Mouse (Mus musculus): ENCODE results near the gene Man2b1. TPM values are rescaled to one million over a fixed set of nuclear protein-coding genes. Genes with fewer than 3 reads are reported as not detected.
A peak's percentile ranks its signal among the peaks of the same experiment; 100 is the strongest.

Man2b1 gene
- polyA plus RNA-seq, 1 experiment, result 38.1 TPM

- Histone ChIP-seq H3K27ac (ENCODE audit: insufficient read depth, low read depth, low read length) (peak within 1 kb of the TSS; percentile 85), H3K4me3 (ENCODE audit: low read depth, low read length) (peak within 1 kb of the TSS; percentile 93), H3K4me1 (ENCODE audit: control insufficient read depth, insufficient read depth, insufficient read length, low read length) (peaks cover 6% of the 10 kb centered on the region; the same call in 1 of the 2 replicates), H3K27me3 (ENCODE audit: control insufficient read depth, insufficient read depth, low read length) (no peaks in the 10 kb centered on the region), H3K36me3 (ENCODE audit: control insufficient read depth, insufficient read depth, low read length) (peaks cover 16% of the 10 kb centered on the region)
- 2% methylated on average over 59 of the region's 59 CpGs for WGBS
- no peak for TF ChIP-seq POLR2A (IDR thresholded peaks at IDR 0.05; ENCODE audit: low read depth, low read length)
Measured at GRCm38 (mm10) chr8:85036718-85037365, 46.2 kb upstream of the Man2b1 start, which contains the start of gene Tnpo2. Tnpo2 (plus strand) TSS chr8:85036915.

- Histone ChIP-seq H3K27me3 (ENCODE audit: control insufficient read depth, insufficient read depth, low read length) (no peaks in the 10 kb centered on the region), H3K4me3 (ENCODE audit: low read depth, low read length) (peak overlapping the region; percentile 93), H3K4me1 (ENCODE audit: control insufficient read depth, insufficient read depth, insufficient read length, low read length) (peaks cover 6% of the 10 kb centered on the region; the same call in 1 of the 2 replicates), H3K27ac (ENCODE audit: insufficient read depth, low read depth, low read length) (peak overlapping the region; percentile 48; the same call in 1 of the 2 replicates), H3K36me3 (ENCODE audit: control insufficient read depth, insufficient read depth, low read length) (peaks cover 12% of the 10 kb centered on the region)
- TF ChIP-seq CTCF (IDR thresholded peaks at IDR 0.05; ENCODE audit: extremely low read depth, insufficient read length, insufficient replicate concordance, low read depth, low read length) (no peak), POLR2A (IDR thresholded peaks at IDR 0.05; ENCODE audit: low read depth, low read length) (no peak)
- under 1% methylated on average over 14 of the region's 14 CpGs for WGBS
Measured at GRCm38 (mm10) chr8:85037366-85037680, 45.7 kb upstream of the Man2b1 start.

GRCm38 (mm10) chr8:85037681-85038531 lies 45.2 kb upstream of the Man2b1 start:
- TF ChIP-seq POLR2A (IDR thresholded peaks at IDR 0.05; ENCODE audit: low read depth, low read length), result no peak
- no peak for TF ChIP-seq CTCF (IDR thresholded peaks at IDR 0.05; ENCODE audit: extremely low read depth, insufficient read length, insufficient replicate concordance, low read depth, low read length)
- H3K27ac ChIP-seq (ENCODE audit: insufficient read depth, low read depth, low read length), result peak overlapping the region; percentile 29
- 1% methylated on average over 56 of the region's 57 CpGs for WGBS

GRCm38 (mm10) chr8:85043619-85044018 lies 39.5 kb upstream of the Man2b1 start:
- no peaks in the 10 kb centered on the region for H3K27me3 ChIP-seq (ENCODE audit: control insufficient read depth, insufficient read depth, low read length)
- no peak overlapping the region for H3K27ac ChIP-seq (ENCODE audit: insufficient read depth, low read depth, low read length)
- no peak for TF ChIP-seq POLR2A (IDR thresholded peaks at IDR 0.05; ENCODE audit: low read depth, low read length)
- no peak for TF ChIP-seq CTCF (IDR thresholded peaks at IDR 0.05; ENCODE audit: extremely low read depth, insufficient read length, insufficient replicate concordance, low read depth, low read length)
- H3K4me3 ChIP-seq (ENCODE audit: low read depth, low read length), result no peak overlapping the region
- 87% methylated on average over 6 of the region's 6 CpGs for WGBS
- peaks cover 56% of the 10 kb centered on the region for H3K36me3 ChIP-seq (ENCODE audit: control insufficient read depth, insufficient read depth, low read length)
- H3K4me1 ChIP-seq (ENCODE audit: control insufficient read depth, insufficient read depth, insufficient read length, low read length), result 0 out of 2 replicates have a peak, but pooled peaks cover under 1% of the 10 kb centered on the region

More at GRCm38 (mm10) chr8:85037681-85038531, 45.2 kb upstream of the Man2b1 start:
- H3K36me3 ChIP-seq (ENCODE audit: control insufficient read depth, insufficient read depth, low read length), result peaks cover 11% of the 10 kb centered on the region
- peaks cover 6% of the 10 kb centered on the region; the same call in 1 of the 2 replicates for H3K4me1 ChIP-seq (ENCODE audit: control insufficient read depth, insufficient read depth, insufficient read length, low read length)
- peak overlapping the region; percentile 93 for H3K4me3 ChIP-seq (ENCODE audit: low read depth, low read length)
- H3K27me3 ChIP-seq (ENCODE audit: control insufficient read depth, insufficient read depth, low read length), result no peaks in the 10 kb centered on the region

DNA sequence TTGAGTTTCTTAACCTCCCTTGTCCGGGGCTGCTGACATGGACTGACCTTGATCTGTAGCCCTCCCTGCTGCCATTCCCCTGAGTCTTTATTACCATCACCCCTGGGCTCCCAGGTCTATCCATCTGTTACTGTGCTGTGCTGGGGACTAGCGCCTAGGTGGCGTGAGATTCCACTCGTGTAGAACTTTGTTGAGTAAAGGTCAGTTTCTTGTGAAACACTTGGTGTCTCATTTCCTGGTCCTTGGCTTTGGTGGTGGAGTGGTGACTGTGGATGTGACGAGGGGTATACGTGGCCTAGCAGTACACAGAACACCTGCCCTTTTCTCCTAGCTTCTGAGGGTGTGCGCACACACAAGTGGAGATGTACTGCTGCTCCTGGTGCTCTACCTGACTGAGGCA lies 25.7 kb upstream of the Man2b1 start:
- WGBS, result 68% methylated on average over 7 of the region's 7 CpGs
- no peak overlapping the region for H3K27ac ChIP-seq (ENCODE audit: insufficient read depth, low read depth, low read length)
- H3K4me1 ChIP-seq (ENCODE audit: control insufficient read depth, insufficient read depth, insufficient read length, low read length), result peaks cover 7% of the 10 kb centered on the region
- no peaks in the 10 kb centered on the region for H3K27me3 ChIP-seq (ENCODE audit: control insufficient read depth, insufficient read depth, low read length)
- TF ChIP-seq CTCF (IDR thresholded peaks at IDR 0.05; ENCODE audit: extremely low read depth, insufficient read length, insufficient replicate concordance, low read depth, low read length), result no peak
- no peak for TF ChIP-seq POLR2A (IDR thresholded peaks at IDR 0.05; ENCODE audit: low read depth, low read length)
- H3K36me3 ChIP-seq (ENCODE audit: control insufficient read depth, insufficient read depth, low read length), result peaks cover 43% of the 10 kb centered on the region
- no peak overlapping the region for H3K4me3 ChIP-seq (ENCODE audit: low read depth, low read length)

DNA sequence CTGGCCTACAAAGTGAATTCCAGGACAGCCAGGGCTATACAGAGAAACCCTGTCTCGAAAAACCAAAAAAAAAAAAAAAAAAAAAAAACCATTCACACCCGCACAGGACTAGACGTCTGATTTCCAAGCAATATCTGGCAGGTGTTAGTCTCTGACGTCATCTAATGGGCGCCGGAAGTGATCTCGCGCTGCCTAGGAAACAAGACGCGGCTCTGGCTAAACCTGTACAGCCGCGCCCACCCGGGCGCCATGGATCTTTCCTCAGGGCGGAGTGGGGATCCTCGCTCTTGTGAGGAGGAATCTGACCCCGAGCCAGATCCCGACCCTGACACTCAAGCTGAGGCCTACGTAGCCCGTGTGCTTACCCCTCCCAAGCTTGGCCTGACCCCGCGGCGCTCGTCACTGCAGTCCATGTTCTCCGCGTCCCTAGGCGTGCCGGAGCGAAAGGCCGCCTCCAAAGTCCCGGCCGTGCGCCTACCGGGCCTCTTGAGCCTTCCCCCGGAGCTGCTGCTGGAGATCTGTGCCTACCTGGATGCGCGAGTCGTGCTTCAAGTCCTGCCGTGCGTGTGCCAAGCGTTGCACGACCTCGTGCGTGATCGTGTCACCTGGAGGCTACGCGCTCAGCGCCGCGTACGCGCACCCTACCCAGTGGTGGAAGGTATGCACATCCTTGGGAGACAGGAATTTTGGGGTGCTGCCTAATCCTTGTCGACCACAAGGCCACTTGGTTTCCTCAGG lies 23.0 kb upstream of the Man2b1 start, which contains the start of gene Fbxw9:
Gene Fbxw9, plus strand, starts transcription at position 177 of the 738 bp plus-strand sequence.
- peaks cover 10% of the 10 kb centered on the region for H3K4me1 ChIP-seq (ENCODE audit: control insufficient read depth, insufficient read depth, insufficient read length, low read length)
- H3K27me3 ChIP-seq (ENCODE audit: control insufficient read depth, insufficient read depth, low read length), result no peaks in the 10 kb centered on the region
- peaks cover 16% of the 10 kb centered on the region for H3K36me3 ChIP-seq (ENCODE audit: control insufficient read depth, insufficient read depth, low read length)
- peak within 1 kb of the TSS; percentile 97 for H3K4me3 ChIP-seq (ENCODE audit: low read depth, low read length)
- H3K27ac ChIP-seq (ENCODE audit: insufficient read depth, low read depth, low read length), result peak within 1 kb of the TSS; percentile 8; the same call in 1 of the 2 replicates
- WGBS, result under 1% methylated on average over 53 of the region's 53 CpGs
- no peak for TF ChIP-seq POLR2A (IDR thresholded peaks at IDR 0.05; ENCODE audit: low read depth, low read length)
- TF ChIP-seq CTCF (IDR thresholded peaks at IDR 0.05; ENCODE audit: extremely low read depth, insufficient read length, insufficient replicate concordance, low read depth, low read length), result no peak

Measured in small intestine, adult 2 months (tissue).